Mouse (Mus musculus) limb, embryonic 10.5 days (tissue): Measurements from ENCODE around the gene Acbd5. TPM values are rescaled to one million over a fixed set of nuclear protein-coding genes. Genes with fewer than 3 reads are reported as not detected.

Experiments
- DNase-seq: peaks from one replicate; pipeline ENCODE4 v3.0.0-alpha.2; 2017; ENCODE audit warnings: low spot score
- H3K27ac ChIP-seq: fragments of 300-500 bp; sonication (generic); 2 replicates; pipeline ENCODE4 v1.5.1; 2016; ENCODE audit warnings: mild to moderate bottlenecking
- H3K27me3 ChIP-seq: fragments of 300-500 bp; sonication (generic); 2 replicates; pipeline ENCODE4 v1.6.1; 2016; ENCODE audit warnings: low read depth, mild to moderate bottlenecking; ENCODE audit not compliant: poor library complexity, severe bottlenecking
- H3K36me3 ChIP-seq: fragments of 300-500 bp; sonication (generic); 2 replicates; pipeline ENCODE4 v1.6.1; 2016; ENCODE audit warnings: mild to moderate bottlenecking, moderate library complexity
- H3K4me1 ChIP-seq: fragments of 300-500 bp; sonication (generic); 2 replicates; pipeline ENCODE4 v1.6.1; 2016
- H3K4me3 ChIP-seq: fragments of 300-500 bp; sonication (generic); 2 replicates; pipeline ENCODE4 v1.5.1; 2016; ENCODE audit warnings: mild to moderate bottlenecking, moderate library complexity
- H3K9me3 ChIP-seq: fragments of 300-500 bp; sonication (generic); replicated peaks from 2 replicates; pipeline ENCODE4 v1.6.1; 2016; ENCODE audit warnings: mild to moderate bottlenecking
- WGBS: fragments of 180-500 bp; shearing (Covaris S2); methylation state at CpG from one replicate; pipeline ENCODE4 v1.1.7; 2016; 5-methylcytosine and 5-hydroxymethylcytosine counted together
- polyA plus RNA-seq: library from polyadenylated mRNA; unstranded; fragments of >200 nt; fragmentation: Nextera tagmentation; extraction: Ambion mirVana; gene quantifications from 2 replicates; pipeline ENCODE4 v1.2.1, GENCODE M21; 2016

Acbd5 gene
- polyA plus RNA-seq, result 21.7 and 27.7 TPM in 2 replicates

GRCm38 (mm10) chr2:23067552-23068369, at the start of gene Acbd5:
Acbd5 (plus strand) TSS chr2:23068167.
- 3% methylated on average over 34 of the region's 34 CpGs for WGBS
- Histone ChIP-seq H3K36me3 (peaks cover 3% of the 10 kb centered on the region; the same call in 1 of the 2 replicates), H3K27ac (peak within 1 kb of the TSS; percentile 91), H3K4me1 (no peaks in the 10 kb centered on the region), H3K4me3 (peak within 1 kb of the TSS; percentile 64), H3K9me3 (no peaks in the 10 kb centered on the region), H3K27me3 (no peaks in the 10 kb centered on the region)
- DNase-seq, result peak; percentile 92

- Histone ChIP-seq H3K4me1 (peaks cover 6% of the 10 kb centered on the region), H3K4me3 (no peak overlapping the region), H3K27me3 (no peaks in the 10 kb centered on the region), H3K27ac (no peak overlapping the region), H3K9me3 (no peaks in the 10 kb centered on the region), H3K36me3 (no peaks in the 10 kb centered on the region)
- DNase-seq, result no peak
- WGBS, result 89% methylated on average over 2 of the region's 2 CpGs
These were observed 48.8 kb upstream of the Acbd5 start for GRCm38 (mm10) chr2:23019170-23019569.

DNA sequence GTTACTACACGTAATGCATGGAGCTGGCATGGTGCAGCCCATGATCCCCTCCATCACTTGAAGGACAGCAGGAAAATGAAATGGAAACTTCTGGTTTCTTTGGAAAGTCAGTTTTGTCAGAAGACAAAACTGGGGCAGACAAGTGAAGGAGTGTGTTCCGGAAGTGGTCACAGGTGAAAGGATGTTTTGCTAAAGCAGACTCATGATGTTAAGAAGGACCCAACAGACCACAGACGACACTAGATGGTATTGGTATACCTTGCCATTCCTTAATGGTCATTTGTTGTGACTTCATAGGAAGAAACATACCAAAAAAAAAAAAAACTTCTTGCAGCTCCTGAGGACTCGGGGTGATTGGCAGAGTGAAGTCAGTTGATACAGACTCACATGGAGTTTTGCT, 46.6 kb upstream of the Acbd5 start:
- Histone ChIP-seq H3K9me3 (no peaks in the 10 kb centered on the region), H3K4me3 (no peak overlapping the region), H3K27me3 (no peaks in the 10 kb centered on the region), H3K27ac (no peak overlapping the region), H3K4me1 (no peaks in the 10 kb centered on the region), H3K36me3 (no peaks in the 10 kb centered on the region)
- DNase-seq, result no peak
- WGBS, result 93% methylated on average over 4 of the region's 4 CpGs

DNA sequence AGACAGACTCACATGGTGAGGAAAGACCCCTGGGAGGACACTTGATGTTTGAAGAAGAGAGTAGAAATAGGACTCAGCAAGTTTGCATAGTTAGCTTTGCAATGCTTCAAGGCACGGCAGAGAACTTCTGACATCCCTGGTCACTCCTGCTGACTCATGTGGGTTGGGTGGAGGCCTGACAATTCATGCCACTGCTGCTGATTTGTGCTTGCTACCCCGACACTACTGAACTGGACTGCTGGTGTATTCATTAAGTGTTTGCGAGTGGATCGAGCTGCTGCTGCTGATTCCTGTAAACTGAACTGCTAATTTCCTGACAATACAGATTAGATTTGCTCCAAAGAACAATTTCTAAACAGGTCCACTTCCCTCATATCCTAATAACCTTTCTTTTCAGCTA, 46.2 kb upstream of the Acbd5 start:
- 81% methylated on average over 4 of the region's 4 CpGs for WGBS
- no peak overlapping the region for H3K4me3 ChIP-seq
- no peak for DNase-seq
- H3K27me3 ChIP-seq, result no peaks in the 10 kb centered on the region
- H3K27ac ChIP-seq, result no peak overlapping the region
- no peaks in the 10 kb centered on the region for H3K4me1 ChIP-seq
- no peaks in the 10 kb centered on the region for H3K9me3 ChIP-seq
- H3K36me3 ChIP-seq, result no peaks in the 10 kb centered on the region

- Histone ChIP-seq H3K4me1 (no peaks in the 10 kb centered on the region), H3K9me3 (no peaks in the 10 kb centered on the region), H3K4me3 (no peak overlapping the region), H3K27me3 (no peaks in the 10 kb centered on the region), H3K36me3 (peaks cover 4% of the 10 kb centered on the region; the same call in 1 of the 2 replicates), H3K27ac (no peak overlapping the region)
- 92% methylated on average over 3 of the region's 3 CpGs for WGBS
- DNase-seq, result no peak
These were observed 44.9 kb upstream of the Acbd5 start for GRCm38 (mm10) chr2:23023023-23023422.

- H3K36me3 ChIP-seq, result peaks cover 4% of the 10 kb centered on the region; the same call in 1 of the 2 replicates
- H3K27me3 ChIP-seq, result no peaks in the 10 kb centered on the region
- H3K4me1 ChIP-seq, result no peaks in the 10 kb centered on the region
- no peak overlapping the region for H3K27ac ChIP-seq
- WGBS, result 91% methylated on average over 4 of the region's 4 CpGs
- DNase-seq, result no peak
- no peaks in the 10 kb centered on the region for H3K9me3 ChIP-seq
- H3K4me3 ChIP-seq, result no peak overlapping the region
These were observed 44.2 kb upstream of the Acbd5 start for GRCm38 (mm10) chr2:23023714-23024282.

DNA sequence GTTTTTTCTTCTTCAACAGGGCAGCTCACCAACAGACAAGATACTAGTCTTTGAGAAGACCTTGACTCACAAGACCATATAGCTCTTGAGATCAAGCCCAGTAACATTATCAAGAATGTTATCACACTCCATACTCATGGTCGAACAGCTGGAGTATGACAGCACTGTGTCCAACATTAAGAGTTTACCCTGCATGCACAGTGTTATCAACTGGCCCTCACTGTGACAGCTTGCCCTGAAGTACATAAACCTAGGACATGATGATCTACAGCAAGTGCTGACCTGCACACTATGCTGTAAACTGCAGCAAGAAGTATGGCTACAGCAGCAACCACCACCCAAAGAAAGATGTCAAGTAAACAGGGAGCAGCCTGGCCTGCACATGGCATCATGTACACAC, 41.6 kb upstream of the Acbd5 start:
- Histone ChIP-seq H3K4me1 (no peaks in the 10 kb centered on the region), H3K27me3 (no peaks in the 10 kb centered on the region), H3K36me3 (peaks cover 25% of the 10 kb centered on the region), H3K27ac (no peak overlapping the region), H3K4me3 (no peak overlapping the region), H3K9me3 (no peaks in the 10 kb centered on the region)
- WGBS, result 97% methylated on average over 1 of the region's 1 CpGs
- no peak for DNase-seq

DNA sequence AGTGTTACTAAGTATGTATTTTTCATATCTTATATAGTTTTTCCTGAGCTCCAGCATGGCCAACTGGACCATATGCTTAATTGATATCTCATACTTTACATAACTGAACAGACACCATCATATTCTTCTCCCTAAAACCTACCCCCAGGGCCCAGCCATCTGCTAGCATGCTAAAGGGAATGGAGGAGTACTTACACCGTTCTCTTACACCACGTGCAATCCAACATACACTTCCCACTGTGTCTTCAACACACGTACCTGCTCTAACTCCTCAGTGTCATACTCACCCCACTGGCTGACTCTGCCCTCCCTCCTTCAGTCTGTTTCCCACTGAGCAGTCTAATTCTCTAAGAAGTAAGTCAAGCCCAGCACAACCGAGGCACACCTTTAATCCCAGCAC, 39.1 kb upstream of the Acbd5 start:
- no peaks in the 10 kb centered on the region for H3K4me1 ChIP-seq
- 87% methylated on average over 4 of the region's 4 CpGs for WGBS
- no peaks in the 10 kb centered on the region for H3K27me3 ChIP-seq
- DNase-seq, result no peak
- no peak overlapping the region for H3K4me3 ChIP-seq
- peaks cover 33% of the 10 kb centered on the region for H3K36me3 ChIP-seq
- no peak overlapping the region for H3K27ac ChIP-seq
- H3K9me3 ChIP-seq, result no peaks in the 10 kb centered on the region

- DNase-seq, result no peak
- Histone ChIP-seq H3K27me3 (no peaks in the 10 kb centered on the region), H3K4me3 (no peak overlapping the region), H3K36me3 (peaks cover 33% of the 10 kb centered on the region), H3K27ac (no peak overlapping the region), H3K4me1 (no peaks in the 10 kb centered on the region), H3K9me3 (no peaks in the 10 kb centered on the region)
- WGBS, result 95% methylated on average over 4 of the region's 4 CpGs
These were observed 37.3 kb upstream of the Acbd5 start for GRCm38 (mm10) chr2:23030631-23031030.

DNA sequence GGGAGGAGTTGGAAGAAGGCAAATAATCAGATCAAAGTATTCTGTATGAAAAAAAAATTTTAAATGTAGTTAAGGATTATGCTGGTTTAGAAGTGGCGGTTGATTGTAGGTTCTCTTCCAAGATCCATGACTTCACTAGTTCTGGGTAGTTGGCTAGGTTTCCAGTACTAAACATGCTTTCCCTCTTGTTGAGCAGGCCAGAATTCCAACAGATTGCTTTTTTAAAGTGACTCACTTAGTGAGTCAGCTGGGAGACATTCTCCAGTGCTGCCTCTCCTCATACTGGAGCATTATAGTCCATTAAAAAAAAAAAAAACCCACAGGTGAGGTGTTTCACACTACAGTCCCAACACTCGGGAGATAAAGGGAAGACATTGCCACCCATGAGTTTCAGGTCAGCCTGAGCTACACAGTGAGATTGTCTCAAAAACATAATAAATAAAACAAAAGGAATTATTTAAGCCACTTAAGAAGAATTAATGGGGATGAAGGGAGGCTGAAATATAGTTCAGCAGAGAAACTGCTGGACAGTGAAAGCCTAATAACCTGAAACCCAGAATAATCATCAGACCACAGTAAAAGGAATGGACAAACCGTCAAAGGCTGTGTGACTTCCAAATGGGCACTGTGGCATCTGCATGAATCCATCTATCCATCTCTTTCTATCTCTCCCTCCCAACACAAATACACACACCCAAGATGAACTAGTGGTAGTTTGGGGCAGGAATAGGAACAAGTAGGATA, 33.1 kb upstream of the Acbd5 start:
- peaks cover 7% of the 10 kb centered on the region for H3K4me1 ChIP-seq
- no peaks in the 10 kb centered on the region for H3K9me3 ChIP-seq
- H3K27ac ChIP-seq, result no peak overlapping the region
- H3K27me3 ChIP-seq, result no peaks in the 10 kb centered on the region
- WGBS, result 89% methylated on average over 3 of the region's 3 CpGs
- no peak for DNase-seq
- no peak overlapping the region for H3K4me3 ChIP-seq
- peaks cover 23% of the 10 kb centered on the region for H3K36me3 ChIP-seq

DNA sequence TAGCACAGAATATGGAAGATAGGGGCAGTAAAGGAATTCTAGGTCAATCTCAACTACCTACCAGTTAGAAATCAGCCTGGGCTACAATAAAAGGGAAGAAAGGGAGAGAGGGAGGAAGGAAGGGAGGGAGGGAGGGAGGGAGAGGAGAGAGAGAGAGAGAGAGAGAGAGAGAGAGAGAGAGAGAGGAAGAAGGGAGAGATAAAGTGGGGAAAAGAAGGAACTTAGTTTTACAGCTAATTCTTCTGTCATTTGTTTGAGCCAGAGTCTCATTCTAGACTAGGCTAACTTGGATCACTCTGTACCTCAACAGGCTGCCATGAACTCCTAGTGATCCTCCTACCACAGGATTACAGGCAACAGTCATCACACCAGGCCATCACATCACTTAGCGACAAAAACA, 32.5 kb upstream of the Acbd5 start:
- Histone ChIP-seq H3K27me3 (no peaks in the 10 kb centered on the region), H3K9me3 (no peaks in the 10 kb centered on the region), H3K4me3 (no peak overlapping the region), H3K36me3 (peaks cover 17% of the 10 kb centered on the region), H3K27ac (no peak overlapping the region), H3K4me1 (peaks cover 7% of the 10 kb centered on the region)
- no peak for DNase-seq
- 91% methylated on average over 1 of the region's 1 CpGs for WGBS

GRCm38 (mm10) chr2:23039082-23040000, 28.6 kb upstream of the Acbd5 start:
- Histone ChIP-seq H3K4me3 (peak overlapping the region; percentile 94), H3K27me3 (no peaks in the 10 kb centered on the region), H3K36me3 (no peaks in the 10 kb centered on the region), H3K4me1 (peaks cover 7% of the 10 kb centered on the region), H3K9me3 (no peaks in the 10 kb centered on the region), H3K27ac (peak overlapping the region; percentile 94)
- under 1% methylated on average over 57 of the region's 59 CpGs for WGBS
- DNase-seq, result peak; percentile 78
